ENCODE assay signal across 9 mouse cellular contexts in genomic region chrX:38179891-38180310, GRCm38 (mm10). TPM values are rescaled to one million over a fixed set of nuclear protein-coding genes. Genes with fewer than 3 reads are reported as not detected.
A peak's percentile ranks its signal among the peaks of the same experiment; 100 is the strongest.
DNase-seq lines count a peak whose midpoint lies in the region; ATAC-seq and TF ChIP-seq lines count a peak whose summit lies in the region.
"Not testable (repeated sequence)": the region's sequence is repeated elsewhere in the genome, so short reads cannot be mapped to it uniquely, and the experiment has no call there.
"Had no signal": no experiment of that assay in that cellular context is flagged by ENCODE, and none has a peak within 500 bp of the region (broad histone marks: within the 10 kb centered on the region; RNA-seq: fewer than 3 reads in every experiment).

No protein-coding gene starts in this region.

- H3K4me2 ChIP-seq in forebrain, embryonic 16.5 days (ENCODE audit: low read length): peak overlapping the region; percentile 45
- peak overlapping the region; percentile 69 for H3K4me2 ChIP-seq in neural tube, embryonic 13.5 days

- H3K4me3 ChIP-seq in ES-Bruce4 (ENCODE audit: low read depth, low read length); lung, adult 2 months (replicated peaks; ENCODE audit: extremely low read depth, low read depth, low read length): not testable (repeated sequence)
- peak overlapping the region; percentile 34 for H3K4me3 ChIP-seq in cerebellum, adult 2 months (replicated peaks; ENCODE audit: insufficient read depth, low read depth, low read length)
- H3K4me3 ChIP-seq in forebrain, embryonic 16.5 days (replicated peaks; ENCODE audit: low read length): peak overlapping the region; percentile 37
- H3K4me3 ChIP-seq in neural tube, embryonic 13.5 days: peak overlapping the region; percentile 34

- WGBS in cerebellum, adult 2 months: 21% methylated on average over 19 of the region's 19 CpGs
- WGBS in forebrain, embryonic 16.5 days: 33% methylated on average over 19 of the region's 19 CpGs
- 37% methylated on average over 19 of the region's 19 CpGs for WGBS in lung, adult 2 months
- WGBS in neural tube, embryonic 13.5 days: 41% methylated on average over 19 of the region's 19 CpGs

- not testable (repeated sequence) for H3K27ac ChIP-seq in ES-Bruce4 (ENCODE audit: insufficient read depth, low read length); cerebellum, adult 2 months (ENCODE audit: insufficient read depth, low read length); forebrain, embryonic 16.5 days (ENCODE audit: low read length); neural tube, embryonic 13.5 days (replicated peaks)

- TF ChIP-seq POLR2A in ES-Bruce4 (IDR thresholded peaks at IDR 0.05; ENCODE audit: insufficient read depth, low read length); cerebellum, adult 2 months (IDR thresholded peaks at IDR 0.05; ENCODE audit: borderline replicate concordance, insufficient read depth, low read length); lung, adult 2 months (IDR thresholded peaks at IDR 0.05; ENCODE audit: borderline replicate concordance, extremely low read depth, low read depth, low read length): not testable (repeated sequence)

- TF ChIP-seq EP300 in ES-Bruce4 (IDR thresholded peaks at IDR 0.05; ENCODE audit: insufficient read depth, low read depth, low read length): not testable (repeated sequence)

- peak; percentile 44 to 46 for DNase-seq in cerebellum, adult 2 months
- DNase-seq in heart, postnatal 4 days: peak; percentile 53
- DNase-seq in kidney, postnatal 4 days: peak; percentile 37 to 68
- peak; percentile 26 for DNase-seq in lung, adult 2 months
- peak; percentile 2 to 9 for DNase-seq in thymus, adult 18-20 months

- not testable (repeated sequence) for H3K27me3 ChIP-seq in ES-Bruce4 (ENCODE audit: control insufficient read depth, insufficient read depth, low read length, poor library complexity, severe bottlenecking); cerebellum, adult 2 months (ENCODE audit: control insufficient read depth, insufficient read depth, low read length); forebrain, embryonic 16.5 days (replicated peaks; ENCODE audit: control insufficient read depth, insufficient read depth, low read length); neural tube, embryonic 13.5 days

- ATAC-seq in forebrain, embryonic 16.5 days: peak; percentile 72
- ATAC-seq in neural tube, embryonic 13.5 days (ENCODE audit: low read depth): peak; percentile 83

- not testable (repeated sequence) for H3K9me3 ChIP-seq in ES-Bruce4 (replicated peaks; ENCODE audit: control insufficient read depth, insufficient read depth, low read length, poor library complexity, severe bottlenecking); forebrain, embryonic 16.5 days (ENCODE audit: control insufficient read depth, low read length); neural tube, embryonic 13.5 days

- H3K4me1 ChIP-seq in ES-Bruce4 (ENCODE audit: control insufficient read depth, insufficient read depth, low read length); cerebellum, adult 2 months (ENCODE audit: control insufficient read depth, insufficient read depth, low read length); forebrain, embryonic 16.5 days (replicated peaks; ENCODE audit: control insufficient read depth, insufficient read depth, low read length); lung, adult 2 months (ENCODE audit: control insufficient read depth, insufficient read depth, low read length); neural tube, embryonic 13.5 days (replicated peaks): not testable (repeated sequence)

- not testable (repeated sequence) for H3K36me3 ChIP-seq in ES-Bruce4 (ENCODE audit: control insufficient read depth, insufficient read depth, low read length, poor library complexity, severe bottlenecking); forebrain, embryonic 16.5 days (ENCODE audit: control insufficient read depth, insufficient read depth); neural tube, embryonic 13.5 days

- not testable (repeated sequence) for H3K9ac ChIP-seq in ES-Bruce4 (ENCODE audit: low read depth, poor library complexity, severe bottlenecking)
- peak overlapping the region; percentile 49 for H3K9ac ChIP-seq in forebrain, embryonic 16.5 days (replicated peaks; ENCODE audit: low read depth, low read length)
- peak overlapping the region; percentile 63 for H3K9ac ChIP-seq in neural tube, embryonic 13.5 days

- peak; percentile 10 for TF ChIP-seq CTCF in ES-Bruce4 (IDR thresholded peaks at IDR 0.05; ENCODE audit: low read depth, low read length)
- TF ChIP-seq CTCF in cerebellum, adult 2 months (IDR thresholded peaks at IDR 0.05; ENCODE audit: borderline replicate concordance, insufficient read depth, low read depth, low read length): peak; percentile 35; the same call in 1 of the 2 replicates
- peak; percentile 25; the same call in 1 of the 2 replicates for TF ChIP-seq CTCF in lung, adult 2 months (IDR thresholded peaks at IDR 0.05; ENCODE audit: insufficient read depth, low read length)

RNA-seq across cellular contexts. Expression of gene Zbtb33, which starts 9.7 kb away (rescaled TPM):
- 18.4 and 18.7 TPM in 2 replicates for polyA plus RNA-seq in ES-Bruce4 (2011; ENCODE audit: insufficient read depth, insufficient read length, low read depth, missing spikeins)
- 7.9 and 9.8 TPM in 2 replicates for polyA plus RNA-seq in cerebellum, adult 2 months (2012; rRNA removed)
- polyA plus RNA-seq in forebrain, embryonic 16.5 days (2015; fragmentation: Nextera tagmentation; extraction: Ambion mirVana): 4.6 and 6.1 TPM in 2 replicates
- 10 to 100 TPM; 13.7 to 14.5 TPM for total RNA-seq in heart, postnatal 4 days (2021)
- 2.2 and 3.8 TPM in 2 replicates for polyA plus RNA-seq in lung, adult 2 months (2012; rRNA removed)
- 5.1 and 6.8 TPM in 2 replicates for polyA plus RNA-seq in neural tube, embryonic 13.5 days (2015; fragmentation: Nextera tagmentation; extraction: Ambion mirVana)

RNA-seq across cellular contexts. Expression of gene Rhox13, which starts 58.9 kb away (rescaled TPM):
- 1.3 TPM in 1 of 2 replicates, not detected in the other for polyA plus RNA-seq in ES-Bruce4 (2011; ENCODE audit: insufficient read depth, insufficient read length, low read depth, missing spikeins)
- not detected in 2 replicates for polyA plus RNA-seq in cerebellum, adult 2 months (2012; rRNA removed)
- polyA plus RNA-seq in forebrain, embryonic 16.5 days (2015; fragmentation: Nextera tagmentation; extraction: Ambion mirVana): not detected in 2 replicates
- total RNA-seq in heart, postnatal 4 days (2021): not detected
- polyA plus RNA-seq in lung, adult 2 months (2012; rRNA removed): not detected in 2 replicates
- not detected in 2 replicates for polyA plus RNA-seq in neural tube, embryonic 13.5 days (2015; fragmentation: Nextera tagmentation; extraction: Ambion mirVana)
- polyA plus RNA-seq: activated CD4-positive, CD25-positive, alpha-beta regulatory T cell, adult 4 months had no signal
